Mouse (Mus musculus) CH12.LX (cell line): ENCODE results near the gene Tcirg1. TPM values are rescaled to one million over a fixed set of nuclear protein-coding genes. Genes with fewer than 3 reads are reported as not detected.

Experiments used
- DNase-seq: peaks from one replicate; pipeline ENCODE4 v3.0.0-alpha.2; 2013; ENCODE audit errors: extremely low read depth
- H3K27ac ChIP-seq: 2 replicates; pipeline ENCODE4 v1.5.1; 2012; ENCODE audit warnings: low read depth, mild to moderate bottlenecking, control low read depth, moderate library complexity; ENCODE audit not compliant: insufficient read depth
- H3K27me3 ChIP-seq: replicated peaks from 2 replicates; pipeline ENCODE3; 2012; ENCODE audit warnings: inconsistent platforms
- H3K36me3 ChIP-seq, 2 experiments: replicated peaks in 1 of 2; 2 replicates each; pipeline versions ENCODE3 to v1.6.1; 2012; ENCODE audit warnings: inconsistent platforms in 1 of 2, low read length in 1 of 2, mild to moderate bottlenecking in 1 of 2, mixed read lengths in 1 of 2, moderate library complexity in 1 of 2; ENCODE audit not compliant: control insufficient read depth in 1 of 2, insufficient read depth in 1 of 2
- H3K4me1 ChIP-seq, 2 experiments: 2 replicates each; pipeline ENCODE4 v1.6.1; 2012; ENCODE audit warnings: inconsistent platforms in 1 of 2, moderate library complexity in 1 of 2; ENCODE audit not compliant: insufficient read depth in 2 of 2, control insufficient read depth in 1 of 2
- H3K4me2 ChIP-seq: 2 replicates; pipeline ENCODE4 v1.6.1; 2012; ENCODE audit warnings: low read depth, mild to moderate bottlenecking, control low read depth; ENCODE audit not compliant: poor library complexity, insufficient read depth, severe bottlenecking
- H3K4me3 ChIP-seq, 3 experiments: fragments of 150-350 bp in 1 of 3; sonication (generic) in 1 of 3; replicated peaks in 1 of 3; 2 replicates each; pipeline versions ENCODE3 to v1.5.1; 2011 to 2012; ENCODE audit warnings: low read depth in 2 of 3, low read length in 2 of 3, mild to moderate bottlenecking in 2 of 3, moderate library complexity in 2 of 3, control low read depth in 1 of 3, improper control_type of control experiment in 1 of 3, inconsistent platforms in 1 of 3, mixed read lengths in 1 of 3; ENCODE audit not compliant: poor library complexity in 1 of 3
- H3K79me2 ChIP-seq: replicated peaks from 2 replicates; pipeline ENCODE4 v1.6.1; 2012; ENCODE audit warnings: mild to moderate bottlenecking, moderate library complexity; ENCODE audit not compliant: control insufficient read depth, poor library complexity, insufficient read depth, severe bottlenecking; ENCODE audit errors: extremely low read depth
- H3K9ac ChIP-seq: 2 replicates; pipeline ENCODE4 v1.6.1; 2012; ENCODE audit warnings: low read depth, mild to moderate bottlenecking, control low read depth, moderate library complexity; ENCODE audit not compliant: insufficient read depth
- H3K9me3 ChIP-seq: replicated peaks from 2 replicates; pipeline ENCODE3; 2012; ENCODE audit warnings: low read length, inconsistent platforms, mixed read lengths
- BHLHE40 ChIP-seq: IDR thresholded peaks from 2 replicates; pipeline ENCODE4 v1.6.1; 2011; ENCODE audit warnings: mild to moderate bottlenecking, low read depth, low read length, improper control_type of control experiment
- CHD1 ChIP-seq: IDR thresholded peaks from 2 replicates; pipeline ENCODE4 v1.6.1; 2012; ENCODE audit warnings: low read depth, low read length, improper control_type of control experiment, inconsistent platforms
- CHD2 ChIP-seq: IDR thresholded peaks from 2 replicates; pipeline ENCODE4 v1.6.1; 2011; ENCODE audit warnings: low read length, improper control_type of control experiment
- CTCF ChIP-seq, 2 experiments: IDR thresholded peaks in 1 of 2; conservative IDR thresholded peaks in 1 of 2; 2 replicates each; pipeline ENCODE4 v1.5.1; 2011 to 2012; ENCODE audit warnings: low read depth in 2 of 2, low read length in 2 of 2, improper control_type of control experiment in 1 of 2, inconsistent platforms in 1 of 2, mild to moderate bottlenecking in 1 of 2, moderate library complexity in 1 of 2
- E2F4 ChIP-seq: IDR thresholded peaks from 2 replicates; pipeline ENCODE4 v1.6.1; 2011; ENCODE audit warnings: low read depth, low read length, improper control_type of control experiment; ENCODE audit not compliant: insufficient replicate concordance
- ELF1 ChIP-seq: IDR thresholded peaks from 2 replicates; pipeline ENCODE4 v1.6.1; 2014; ENCODE audit warnings: low read depth, mild to moderate bottlenecking, inconsistent platforms, low read length, improper control_type of control experiment
- EP300 ChIP-seq: IDR thresholded peaks from 2 replicates; pipeline ENCODE4 v1.6.1; 2011; ENCODE audit warnings: low read length, improper control_type of control experiment
- ETS1 ChIP-seq: conservative IDR thresholded peaks from 2 replicates; pipeline ENCODE4 v1.6.1; 2012; ENCODE audit warnings: low read depth, mild to moderate bottlenecking, inconsistent platforms, low read length, improper control_type of control experiment, moderate library complexity
- GABPA ChIP-seq: IDR thresholded peaks from 2 replicates; pipeline ENCODE4 v1.6.1; 2012; ENCODE audit warnings: low read depth, low read length, improper control_type of control experiment, inconsistent platforms; ENCODE audit not compliant: insufficient replicate concordance
- HCFC1 ChIP-seq: IDR thresholded peaks from 2 replicates; pipeline ENCODE4 v1.6.1; 2012; ENCODE audit warnings: low read depth, mild to moderate bottlenecking, inconsistent platforms, low read length, improper control_type of control experiment
- IRF4 ChIP-seq: IDR thresholded peaks from 2 replicates; pipeline ENCODE4 v1.6.1; 2014; ENCODE audit warnings: low read depth, mild to moderate bottlenecking, inconsistent platforms, low read length, improper control_type of control experiment
- JUN ChIP-seq: IDR thresholded peaks from 2 replicates; pipeline ENCODE4 v1.6.1; 2011; ENCODE audit warnings: low read depth, mild to moderate bottlenecking, low read length, improper control_type of control experiment, moderate library complexity; ENCODE audit not compliant: insufficient read depth
- JUND ChIP-seq: conservative IDR thresholded peaks from 2 replicates; pipeline ENCODE4 v1.6.1; 2011; ENCODE audit warnings: low read depth, low read length, improper control_type of control experiment
- KAT2A ChIP-seq: IDR thresholded peaks from 2 replicates; pipeline ENCODE4 v1.6.1; 2012; ENCODE audit warnings: low read length, improper control_type of control experiment, inconsistent platforms; ENCODE audit not compliant: insufficient replicate concordance
- MAFK ChIP-seq: IDR thresholded peaks from 2 replicates; pipeline ENCODE4 v1.6.1; 2011; ENCODE audit warnings: low read length, improper control_type of control experiment; ENCODE audit not compliant: insufficient replicate concordance
- MAX ChIP-seq: IDR thresholded peaks from 2 replicates; pipeline ENCODE4 v1.6.1; 2011; ENCODE audit warnings: low read length, improper control_type of control experiment
- MAZ ChIP-seq: IDR thresholded peaks from 2 replicates; pipeline ENCODE4 v1.6.1; 2012; ENCODE audit warnings: low read depth, mild to moderate bottlenecking, inconsistent platforms, low read length, improper control_type of control experiment, moderate library complexity
- MEF2A ChIP-seq: IDR thresholded peaks from 2 replicates; pipeline ENCODE4 v1.6.1; 2014; ENCODE audit warnings: low read depth, mild to moderate bottlenecking, inconsistent platforms, low read length, improper control_type of control experiment, borderline replicate concordance
- MYC ChIP-seq: IDR thresholded peaks from 2 replicates; pipeline ENCODE4 v1.6.1; 2011; ENCODE audit warnings: low read depth, mild to moderate bottlenecking, improper control_type of control experiment, low read length
- NELFE ChIP-seq: IDR thresholded peaks from 2 replicates; pipeline ENCODE4 v1.6.1; 2011; ENCODE audit warnings: low read depth, low read length, improper control_type of control experiment
- NRF1 ChIP-seq: IDR thresholded peaks from 2 replicates; pipeline ENCODE4 v1.6.1; 2014; ENCODE audit warnings: low read depth, mild to moderate bottlenecking, inconsistent platforms, low read length, improper control_type of control experiment, moderate library complexity
- PAX5 ChIP-seq: IDR thresholded peaks from 2 replicates; pipeline ENCODE4 v1.6.1; 2012; ENCODE audit warnings: low read length, inconsistent platforms, mixed read lengths
- POLR2A ChIP-seq: IDR thresholded peaks from 2 replicates; pipeline ENCODE4 v1.6.1; 2011; ENCODE audit warnings: low read depth, mild to moderate bottlenecking, improper control_type of control experiment, low read length
- POLR2AphosphoS2 ChIP-seq: IDR thresholded peaks from 2 replicates; pipeline ENCODE4 v1.6.1; 2011; ENCODE audit warnings: low read depth, low read length, improper control_type of control experiment
- RAD21 ChIP-seq: IDR thresholded peaks from 2 replicates; pipeline ENCODE4 v1.6.1; 2011; ENCODE audit warnings: low read depth, mild to moderate bottlenecking, low read length, improper control_type of control experiment, moderate library complexity
- RCOR1 ChIP-seq: conservative IDR thresholded peaks from 2 replicates; pipeline ENCODE4 v1.6.1; 2012; ENCODE audit warnings: low read depth, mild to moderate bottlenecking, inconsistent platforms, low read length, improper control_type of control experiment
- SIN3A ChIP-seq: IDR thresholded peaks from 2 replicates; pipeline ENCODE4 v1.6.1; 2012; ENCODE audit warnings: low read length, improper control_type of control experiment, inconsistent platforms
- TBP ChIP-seq: conservative IDR thresholded peaks from 2 replicates; pipeline ENCODE4 v1.6.1; 2011; ENCODE audit warnings: low read depth, low read length, improper control_type of control experiment
- TCF12 ChIP-seq: IDR thresholded peaks from 2 replicates; pipeline ENCODE4 v1.6.1; 2014; ENCODE audit warnings: low read depth, mild to moderate bottlenecking, inconsistent platforms, low read length, improper control_type of control experiment
- UBTF ChIP-seq: IDR thresholded peaks from 2 replicates; pipeline ENCODE4 v1.6.1; 2012; ENCODE audit warnings: low read depth, mild to moderate bottlenecking, inconsistent platforms, low read length, improper control_type of control experiment, moderate library complexity
- ZC3H11A ChIP-seq: IDR thresholded peaks from 2 replicates; pipeline ENCODE4 v1.6.1; 2012; ENCODE audit warnings: low read depth, mild to moderate bottlenecking, inconsistent platforms, low read length, improper control_type of control experiment
- ZKSCAN1 ChIP-seq: IDR thresholded peaks from 2 replicates; pipeline ENCODE4 v1.6.1; 2012; ENCODE audit warnings: low read depth, inconsistent platforms, low read length, improper control_type of control experiment, borderline replicate concordance
- ZMIZ1 ChIP-seq: IDR thresholded peaks from 2 replicates; pipeline ENCODE4 v1.6.1; 2012; ENCODE audit warnings: low read depth, mild to moderate bottlenecking, inconsistent platforms, low read length, improper control_type of control experiment
- ZNF384 ChIP-seq: IDR thresholded peaks from 2 replicates; pipeline ENCODE4 v1.6.1; 2012; ENCODE audit warnings: low read depth, low read length, improper control_type of control experiment, inconsistent platforms
- dilution Hi-C: fragments of 300-500 bp; cut with MboI; formaldehyde crosslinking; loops from 2 replicates; pipeline ENCODE4 v1.14.3; 2020; ENCODE audit warnings: low sequenced_read_pairs; ENCODE audit not compliant: extremely low pct_unique_long_range_greater_than_20kb, extremely low pct_ligation_motif_present
- in situ Hi-C: fragments of 300-500 bp; cut with MboI; formaldehyde crosslinking; loops from 3 replicates; pipeline ENCODE4 v1.14.3; 2019; ENCODE audit warnings: low sequenced_read_pairs, low pct_ligation_motif_present, low pct_unique_long_range_greater_than_20kb, mixed read lengths
- polyA plus RNA-seq: library from polyadenylated mRNA; unstranded; fragments of >175 nt; gene quantifications from 2 replicates; pipeline ENCODE4 v1.2.1, GENCODE M21; 2012; ENCODE audit warnings: low read depth; ENCODE audit not compliant: insufficient read length
- total RNA-seq, 2 experiments: library from RNA; depleted of rRNA; stranded (reverse); fragments of 300-350 nt in 1 of 2; fragments of >200 nt in 1 of 2; gene quantifications; 2 replicates each; pipeline ENCODE4 v1.2.3; 2012 to 2014

Tcirg1 gene
- total and polyA plus RNA-seq, 3 experiments, result 46.6 to 62.8 (median 48.5) TPM

DNA sequence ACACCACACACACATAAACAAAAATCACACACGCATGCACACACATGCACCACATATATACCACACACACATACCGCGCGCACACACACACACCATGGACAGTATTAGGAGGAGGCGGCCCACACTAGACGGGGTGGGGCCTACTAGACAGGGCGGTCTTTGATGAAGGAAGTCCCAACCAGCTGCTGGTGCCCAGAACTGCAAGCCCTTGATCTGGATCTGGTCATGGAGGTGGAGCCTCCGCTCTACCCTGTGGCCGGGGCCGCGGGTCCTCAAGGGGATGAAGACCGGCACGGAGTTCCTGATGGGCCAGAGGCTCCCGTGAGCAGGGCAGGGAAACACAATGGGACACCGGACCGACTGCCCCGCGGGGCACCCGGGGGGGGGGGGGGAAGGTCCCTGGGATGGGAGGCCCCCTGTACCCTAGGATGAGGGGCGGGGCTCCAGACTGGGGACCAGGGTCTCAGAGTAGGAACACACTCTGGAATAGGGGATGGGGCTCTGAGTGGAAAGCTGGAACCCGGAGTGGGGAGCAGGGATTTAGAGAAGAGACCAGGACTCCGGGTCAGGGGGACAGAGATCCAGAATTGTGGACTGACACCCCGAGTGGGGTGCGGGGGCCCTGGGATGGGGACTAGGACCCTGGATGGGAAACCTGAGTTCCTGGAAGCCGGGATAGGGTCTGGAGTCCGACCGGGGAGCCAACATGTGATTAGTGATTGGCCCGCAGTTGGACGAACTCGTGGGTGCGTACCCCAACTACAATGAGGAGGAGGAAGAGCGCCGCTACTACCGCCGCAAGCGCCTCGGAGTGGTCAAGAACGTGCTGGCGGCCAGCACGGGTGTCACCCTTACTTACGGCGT is 28.3 kb upstream of the Tcirg1 start, which contains the start of gene Unc93b1:
Gene Unc93b1, plus strand, starts transcription at position 155 of the 864 bp plus-strand sequence.
- dilution Hi-C loops, result no loop called here
- in situ Hi-C loops, result no loop called here
- Histone ChIP-seq H3K79me2 (no peaks in the 10 kb centered on the region), H3K9me3 (no peaks in the 10 kb centered on the region), H3K4me1 (peaks cover 24 to 64% of the 10 kb centered on the region in 2 experiments), H3K4me2 (peak within 1 kb of the TSS; percentile 65), H3K27me3 (no peaks in the 10 kb centered on the region), H3K9ac (peak within 1 kb of the TSS; percentile 86), H3K4me3 (peak within 1 kb of the TSS; percentile 73 to 89 (median 84)), H3K27ac (peak within 1 kb of the TSS; percentile 97), H3K36me3 (peaks cover 0 to 12% of the 10 kb centered on the region in 2 experiments)
- peak; percentile 90 for DNase-seq
- TF ChIP-seq ELF1 (peak; percentile 64), UBTF (no peak), ZMIZ1 (no peak), POLR2A (peak; percentile 85), TBP (0 out of 2 replicates have a peak, but pooled peaks have one; percentile 46), BHLHE40 (peak; percentile 37), EP300 (no peak; the same call in 1 of the 2 replicates), ZKSCAN1 (no peak), NRF1 (0 out of 2 replicates have a peak, but pooled peaks have one; percentile 34), MEF2A (peak; percentile 27), NELFE (peak; percentile 67), E2F4 (no peak), ZNF384 (0 out of 2 replicates have a peak, but pooled peaks have one; percentile 7), POLR2AphosphoS2 (no peak), MYC (peak; percentile 38; the same call in 1 of the 2 replicates), CHD2 (no peak), CHD1 (no peak), ETS1 (peak; percentile 60), HCFC1 (no peak), MAZ (0 out of 2 replicates have a peak, but pooled peaks have one; percentile 27), CTCF (conservative IDR thresholded peaks at IDR 0.05 in 1 of 2, IDR thresholded peaks at IDR 0.05 in 1 of 2; ENCODE audit: low read depth in 2 of 2, low read length in 2 of 2) (no peak), IRF4 (peak; percentile 47; the same call in 1 of the 2 replicates), KAT2A (0 out of 2 replicates have a peak, but pooled peaks have one; percentile 32), TCF12 (peak; percentile 80), MAX (0 out of 2 replicates have a peak, but pooled peaks have one; percentile 22), RCOR1 (no peak), GABPA (no peak), ZC3H11A (no peak), JUN (no peak), RAD21 (no peak; the same call in 1 of the 2 replicates), JUND (no peak), MAFK (no peak), PAX5 (no peak), SIN3A (peak; percentile 86)
